ENCODE assay signal across 7 mouse cellular contexts in genomic region chr6:87914326-87915102, GRCm38 (mm10). TPM values are rescaled to one million over a fixed set of nuclear protein-coding genes. Genes with fewer than 3 reads are reported as not detected.
A peak's percentile ranks its signal among the peaks of the same experiment; 100 is the strongest.
DNase-seq lines count a peak whose midpoint lies in the region; ATAC-seq and TF ChIP-seq lines count a peak whose summit lies in the region.

No protein-coding gene starts in this region.

- peak overlapping the region; percentile 77 for H3K4me3 ChIP-seq in ES-Bruce4 (ENCODE audit: low read depth, low read length)
- peak overlapping the region; percentile 91 for H3K4me3 ChIP-seq in embryonic facial prominence, embryonic 11.5 days (ENCODE audit: low read depth, low read length)
- H3K4me3 ChIP-seq in heart, embryonic 13.5 days = peak overlapping the region; percentile 88

- TF ChIP-seq CTCF in ES-Bruce4 (IDR thresholded peaks at IDR 0.05; ENCODE audit: low read depth, low read length) = no peak

- 4% methylated on average over 35 of the region's 35 CpGs for WGBS in embryonic facial prominence, embryonic 11.5 days
- WGBS in heart, embryonic 13.5 days = 4% methylated on average over 35 of the region's 35 CpGs

- peaks cover 7% of the 10 kb centered on the region for H3K4me1 ChIP-seq in ES-Bruce4 (ENCODE audit: control insufficient read depth, insufficient read depth, low read length)
- H3K4me1 ChIP-seq in embryonic facial prominence, embryonic 11.5 days (ENCODE audit: control insufficient read depth, insufficient read depth, low read length) = no peaks in the 10 kb centered on the region; the same call in 1 of the 2 replicates
- H3K4me1 ChIP-seq in heart, embryonic 13.5 days = peaks cover 20% of the 10 kb centered on the region

- no peaks in the 10 kb centered on the region for H3K27me3 ChIP-seq in ES-Bruce4 (ENCODE audit: control insufficient read depth, insufficient read depth, low read length, poor library complexity, severe bottlenecking)
- no peaks in the 10 kb centered on the region for H3K27me3 ChIP-seq in embryonic facial prominence, embryonic 11.5 days (ENCODE audit: control insufficient read depth, insufficient read depth, low read length)
- H3K27me3 ChIP-seq in heart, embryonic 13.5 days (replicated peaks) = no peaks in the 10 kb centered on the region

- peak overlapping the region; percentile 80 for H3K27ac ChIP-seq in ES-Bruce4 (ENCODE audit: insufficient read depth, low read length)
- H3K27ac ChIP-seq in embryonic facial prominence, embryonic 11.5 days (replicated peaks; ENCODE audit: low read depth, low read length) = peak overlapping the region; percentile 73
- H3K27ac ChIP-seq in heart, embryonic 13.5 days (replicated peaks) = peak overlapping the region; percentile 80

- ATAC-seq in embryonic facial prominence, embryonic 11.5 days (replicated peaks; ENCODE audit: insufficient number of reproducible peaks, low FRiP score, low TSS enrichment, low read depth) = peak; percentile 82
- peak; percentile 40; the same call in 1 of the 2 replicates for ATAC-seq in heart, embryonic 13.5 days (ENCODE audit: extremely low read depth, insufficient number of reproducible peaks, low FRiP score, low TSS enrichment)

- H3K9me3 ChIP-seq in ES-Bruce4 (replicated peaks; ENCODE audit: control insufficient read depth, insufficient read depth, low read length, poor library complexity, severe bottlenecking) = no peaks in the 10 kb centered on the region
- H3K9me3 ChIP-seq in embryonic facial prominence, embryonic 11.5 days (replicated peaks; ENCODE audit: control insufficient read depth, low read length) = no peaks in the 10 kb centered on the region
- H3K9me3 ChIP-seq in heart, embryonic 13.5 days = no peaks in the 10 kb centered on the region

- H3K4me2 ChIP-seq in embryonic facial prominence, embryonic 11.5 days (ENCODE audit: low read depth, low read length) = peak overlapping the region; percentile 87
- H3K4me2 ChIP-seq in heart, embryonic 13.5 days = peak overlapping the region; percentile 97

- DNase-seq in adrenal gland, postnatal 10 days = peak; percentile 67
- DNase-seq in embryonic facial prominence, embryonic 11.5 days (ENCODE audit: low spot score) = peak; percentile 50
- peak; percentile 70 for DNase-seq in kidney, postnatal 10 days
- DNase-seq in lung, postnatal 14 days = peak; percentile 42
- peak; percentile 49 for DNase-seq in right cerebral cortex, postnatal 25 days

- peak overlapping the region; percentile 85 for H3K9ac ChIP-seq in ES-Bruce4 (ENCODE audit: low read depth, poor library complexity, severe bottlenecking)
- peak overlapping the region; percentile 83 for H3K9ac ChIP-seq in embryonic facial prominence, embryonic 11.5 days (replicated peaks; ENCODE audit: low read length)
- peak overlapping the region; percentile 94 for H3K9ac ChIP-seq in heart, embryonic 13.5 days

- H3K36me3 ChIP-seq in ES-Bruce4 (ENCODE audit: control insufficient read depth, insufficient read depth, low read length, poor library complexity, severe bottlenecking) = peaks cover 39% of the 10 kb centered on the region
- peaks cover 3% of the 10 kb centered on the region; the same call in 1 of the 2 replicates for H3K36me3 ChIP-seq in embryonic facial prominence, embryonic 11.5 days (replicated peaks; ENCODE audit: control insufficient read depth, insufficient read depth, low read depth, low read length)
- peaks cover 73% of the 10 kb centered on the region for H3K36me3 ChIP-seq in heart, embryonic 13.5 days

- TF ChIP-seq POLR2A in ES-Bruce4 (IDR thresholded peaks at IDR 0.05; ENCODE audit: insufficient read depth, low read length) = no peak

- no peak for TF ChIP-seq EP300 in ES-Bruce4 (IDR thresholded peaks at IDR 0.05; ENCODE audit: insufficient read depth, low read depth, low read length)

RNA-seq across cellular contexts. Expression of gene Hmces, which starts 0.8 kb away (rescaled TPM):
- polyA plus RNA-seq in ES-Bruce4 (2011; ENCODE audit: insufficient read depth, insufficient read length, low read depth, missing spikeins) = 63.8 and 65.7 TPM in 2 replicates
- total RNA-seq in adrenal gland, postnatal 10 days (2021) = 10 to 100 TPM; 21.1 to 25.4 TPM
- polyA plus RNA-seq in embryonic facial prominence, embryonic 11.5 days (2014; fragmentation: Nextera tagmentation; extraction: Ambion mirVana) = 59.2 and 65.5 TPM in 2 replicates
- polyA plus RNA-seq in heart, embryonic 13.5 days (2015; fragmentation: Nextera tagmentation; extraction: Ambion mirVana) = 26.5 and 28.4 TPM in 2 replicates

RNA-seq across cellular contexts. Expression of gene Copg1, which starts 26.9 kb away (rescaled TPM):
- 73.3 and 74.5 TPM in 2 replicates for polyA plus RNA-seq in ES-Bruce4 (2011; ENCODE audit: insufficient read depth, insufficient read length, low read depth, missing spikeins)
- total RNA-seq in adrenal gland, postnatal 10 days (2021) = 10 to 100 TPM; 86.9 to 90.3 TPM
- 147 and 150 TPM in 2 replicates for polyA plus RNA-seq in embryonic facial prominence, embryonic 11.5 days (2014; fragmentation: Nextera tagmentation; extraction: Ambion mirVana)
- 120 TPM in 2 replicates for polyA plus RNA-seq in heart, embryonic 13.5 days (2015; fragmentation: Nextera tagmentation; extraction: Ambion mirVana)

Comparison
In these comparisons a context has a peak if more than half of its experiments do, and no peak if none do; other contexts are left out.
1. Peak in every context shown above with its lines: DNase-seq, ATAC-seq, H3K4me3 ChIP-seq and H3K27ac ChIP-seq.